Mouse (Mus musculus) layer of hippocampus, postnatal 10 days (tissue): ENCODE results near the gene Mrps27. TPM values are rescaled to one million over a fixed set of nuclear protein-coding genes. Genes with fewer than 3 reads are reported as not detected.
A peak's percentile ranks its signal among the peaks of the same experiment; 100 is the strongest.
"Not testable (repeated sequence)": the region's sequence is repeated elsewhere in the genome, so short reads cannot be mapped to it uniquely, and the experiment has no call there.

Experiments
- DNase-seq, 2 experiments: peaks; one replicate each; pipeline ENCODE4 v3.0.0; 2021; ENCODE audit warnings: low spot score in 2 of 2
- long read RNA-seq: library from polyadenylated mRNA; stranded (forward); transcript quantifications from one replicate; pipeline ENCODE4 v2.0.0, GENCODE M21; 2023
- total RNA-seq, 2 experiments: library from RNA; stranded (reverse); gene quantifications; 2 replicates each; pipeline ENCODE4 v1.2.3; 2021

The Mrps27 gene
- 10 to 100 TPM; 25.8 to 27.1 TPM for total RNA-seq
- long read RNA-seq, transcript Mrps27-201 (11 exons, 1,849 nt) = major isoform, 46 of 63 reads
- long read RNA-seq, partial matches to known transcripts = 6 of 63 reads
- long read RNA-seq, other reads (novel, unspliced or antisense) = 11 of 63 reads

- peak; percentile 97 to 99 for DNase-seq
Measured at GRCm38 (mm10) chr13:99344599-99345575, at the start of gene Mrps27, which contains the start of gene Ptcd2. Mrps27 (plus strand) TSS chr13:99344786. Ptcd2 (minus strand) TSS chr13:99344705.

- DNase-seq = no peak
Measured at GRCm38 (mm10) chr13:99299921-99300320, 44.7 kb upstream of the Mrps27 start.

DNA sequence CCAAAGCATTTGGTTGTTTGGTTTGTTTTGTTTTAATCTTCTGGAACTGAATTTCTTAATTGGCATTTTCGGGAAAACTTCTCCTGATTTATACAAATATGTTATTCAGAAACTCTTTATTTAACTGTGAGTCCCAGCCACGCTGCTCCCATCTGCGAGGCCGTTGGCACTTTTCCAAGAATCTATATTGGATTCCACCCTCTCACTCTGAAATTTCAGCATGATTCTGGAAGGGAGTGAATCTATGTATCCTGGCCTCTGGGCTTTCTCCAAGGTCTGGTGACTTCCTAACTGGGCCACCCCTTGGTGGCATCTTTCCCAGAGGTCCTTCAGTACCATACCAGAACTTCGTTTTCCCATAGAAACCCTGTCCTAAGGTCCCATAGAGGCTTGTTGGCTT lies 40.7 kb upstream of the Mrps27 start:
- peak in 1 of 2 experiments; percentile 39 for DNase-seq

DNA sequence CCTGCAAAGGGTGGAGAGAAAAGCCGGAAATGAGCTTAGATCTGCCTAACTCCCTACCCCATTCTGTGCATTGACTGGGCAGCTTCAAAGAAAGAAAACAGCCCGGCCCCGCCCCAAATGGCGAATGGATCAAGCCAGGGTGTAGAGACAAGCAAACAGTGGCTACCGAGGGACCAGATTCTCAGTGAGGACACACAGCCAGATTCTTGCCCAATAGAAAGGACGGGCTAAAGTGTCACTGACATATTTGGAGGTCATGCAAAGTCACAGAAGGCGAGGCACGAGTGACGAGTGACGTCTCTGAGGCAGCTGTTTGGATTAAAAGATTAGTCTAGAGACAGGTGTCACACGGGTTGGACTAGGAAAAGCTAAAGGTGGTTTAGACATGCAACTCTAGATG lies 40.2 kb upstream of the Mrps27 start:
- no peak for DNase-seq

DNA sequence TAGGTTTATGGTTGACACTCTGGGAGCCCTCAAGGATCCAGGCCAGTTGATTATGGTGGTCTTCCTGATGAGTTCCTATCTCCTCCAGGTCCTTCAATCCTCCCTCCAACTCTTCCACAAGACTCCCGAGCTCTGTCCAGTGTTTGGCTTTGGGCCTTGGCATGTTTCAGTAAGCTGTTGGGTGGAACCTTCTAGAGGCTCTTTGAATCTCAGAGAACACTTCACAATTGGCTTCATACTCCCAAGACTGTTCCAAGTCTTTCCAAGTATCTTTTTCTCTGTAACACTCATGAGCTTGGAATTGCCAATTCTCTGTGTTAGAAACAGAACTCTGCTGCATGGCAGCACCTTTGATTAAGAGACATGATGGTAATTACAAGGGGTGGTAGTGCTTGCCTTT lies 39.4 kb upstream of the Mrps27 start:
- no peak for DNase-seq

- no peak for DNase-seq
Measured at GRCm38 (mm10) chr13:99306164-99306563, 38.4 kb upstream of the Mrps27 start.

GRCm38 (mm10) chr13:99307930-99308359 lies 36.6 kb upstream of the Mrps27 start:
- DNase-seq = no peak

DNA sequence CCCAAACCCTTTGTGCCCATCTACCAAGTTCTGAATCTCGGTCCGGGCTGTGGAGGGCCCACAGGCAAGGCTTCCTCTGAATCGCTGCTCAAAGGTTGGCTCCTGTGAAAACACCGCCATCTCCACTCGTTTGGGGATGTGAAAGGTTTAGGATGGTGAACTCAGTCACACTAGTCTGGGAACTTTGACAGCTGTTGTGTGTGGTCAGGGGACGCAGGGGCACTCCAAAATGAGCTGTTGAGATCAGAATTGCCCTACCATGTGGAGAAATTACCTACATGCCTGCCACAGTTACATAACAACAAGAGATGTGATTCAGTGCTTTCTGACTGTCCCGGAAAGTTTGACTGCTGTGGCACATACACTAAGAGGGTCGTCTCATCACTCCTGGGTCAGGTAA lies 36.2 kb upstream of the Mrps27 start:
- no peak for DNase-seq

GRCm38 (mm10) chr13:99314098-99314497 lies 30.5 kb upstream of the Mrps27 start:
- no peak for DNase-seq

- no peak for DNase-seq
Measured at GRCm38 (mm10) chr13:99314657-99315181, 29.9 kb upstream of the Mrps27 start.

DNA sequence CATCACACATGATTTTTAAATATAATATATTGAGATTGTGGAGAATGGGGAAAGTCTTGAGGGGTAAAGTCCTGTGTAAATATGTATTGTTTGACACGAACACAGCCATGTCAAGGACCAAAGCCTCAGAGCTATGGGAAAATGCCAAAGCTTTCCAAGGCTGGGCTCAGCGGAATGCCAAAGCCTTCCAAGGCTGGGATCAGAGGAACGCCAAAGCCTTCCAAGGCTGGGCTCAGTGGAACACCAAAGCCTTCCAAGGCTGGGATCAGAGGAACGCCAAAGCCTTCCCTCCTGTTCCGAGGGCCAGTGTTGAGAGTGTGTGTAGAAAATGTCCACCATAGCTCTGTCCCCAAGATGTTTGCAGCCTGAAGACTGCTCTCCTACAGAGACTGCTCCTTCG lies 28.2 kb upstream of the Mrps27 start:
- no peak for DNase-seq

GRCm38 (mm10) chr13:99317058-99317457 lies 27.5 kb upstream of the Mrps27 start:
- peak; percentile 76 to 79 for DNase-seq

DNA sequence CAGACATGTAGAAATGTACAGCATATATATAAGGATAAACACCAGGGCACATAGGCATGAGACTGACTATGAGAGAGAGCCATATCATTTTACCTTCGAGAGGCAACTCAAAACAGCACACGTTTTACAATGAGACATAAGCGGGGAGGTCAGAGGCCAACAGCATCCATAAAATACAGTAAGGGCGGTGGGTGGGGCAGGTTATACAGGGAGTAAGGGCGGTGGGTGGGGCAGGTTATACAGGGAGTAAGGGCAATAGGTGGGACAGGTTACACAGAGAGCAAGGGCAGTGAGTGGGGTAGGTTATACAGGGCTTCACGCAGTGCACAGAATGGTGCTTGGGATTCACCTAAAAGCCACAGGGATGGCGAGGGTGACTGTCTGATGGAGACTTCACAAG lies 24.1 kb upstream of the Mrps27 start:
- DNase-seq = no peak

GRCm38 (mm10) chr13:99322915-99323314 lies 21.7 kb upstream of the Mrps27 start:
- DNase-seq = not testable (repeated sequence)

DNA sequence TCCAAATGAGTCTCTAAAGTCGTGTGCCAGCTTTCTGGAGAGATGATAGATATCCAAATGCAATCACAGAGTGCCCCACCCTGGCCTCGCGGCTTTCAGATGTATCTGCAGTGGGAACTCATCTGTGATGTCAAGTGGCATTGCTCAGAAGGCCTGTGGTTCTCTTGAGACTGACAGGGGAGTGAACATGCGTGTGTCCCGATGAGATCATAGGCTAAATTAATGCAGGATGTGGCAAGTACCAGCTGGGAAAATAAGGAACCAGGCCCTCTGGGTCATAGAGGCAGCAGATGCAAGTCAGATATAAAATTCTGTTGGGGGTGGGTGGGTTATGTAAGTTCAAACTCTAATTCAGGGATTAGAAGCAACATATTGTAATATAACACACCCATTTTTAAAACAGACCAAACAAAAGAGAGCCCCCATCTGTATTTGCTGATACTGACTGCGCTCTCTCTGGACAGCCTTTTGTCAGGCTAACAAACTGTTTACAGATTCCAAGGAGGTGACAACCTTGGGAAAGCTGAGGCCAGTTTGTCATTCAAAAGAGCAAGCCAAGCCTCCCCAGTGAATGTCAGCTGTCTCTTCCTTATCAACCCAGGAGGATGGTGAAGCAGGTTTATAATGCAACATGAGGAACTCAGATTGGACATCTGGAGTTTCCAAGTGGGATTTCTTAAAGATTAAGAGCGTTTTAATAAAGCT lies 20.8 kb upstream of the Mrps27 start:
- DNase-seq = no peak

DNA sequence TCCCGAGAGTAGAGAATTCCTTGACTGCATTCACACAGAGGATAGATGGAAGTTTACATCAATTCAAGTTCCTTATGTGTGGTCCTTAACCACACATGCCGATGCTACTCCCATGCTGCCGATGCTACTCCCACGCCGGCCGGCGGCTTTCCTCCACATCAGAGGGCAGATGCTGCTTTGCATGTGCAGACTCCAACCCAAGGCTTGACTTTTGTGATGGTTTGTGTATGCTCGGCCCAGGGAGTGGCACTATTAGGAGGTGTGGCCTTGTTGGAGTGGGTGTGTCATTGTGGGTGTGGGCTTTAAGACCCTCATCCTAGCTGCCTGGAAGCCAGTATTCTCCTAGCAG lies 20.3 kb upstream of the Mrps27 start:
- not testable (repeated sequence) for DNase-seq

GRCm38 (mm10) chr13:99331255-99331654 lies 13.3 kb upstream of the Mrps27 start:
- no peak for DNase-seq

DNA sequence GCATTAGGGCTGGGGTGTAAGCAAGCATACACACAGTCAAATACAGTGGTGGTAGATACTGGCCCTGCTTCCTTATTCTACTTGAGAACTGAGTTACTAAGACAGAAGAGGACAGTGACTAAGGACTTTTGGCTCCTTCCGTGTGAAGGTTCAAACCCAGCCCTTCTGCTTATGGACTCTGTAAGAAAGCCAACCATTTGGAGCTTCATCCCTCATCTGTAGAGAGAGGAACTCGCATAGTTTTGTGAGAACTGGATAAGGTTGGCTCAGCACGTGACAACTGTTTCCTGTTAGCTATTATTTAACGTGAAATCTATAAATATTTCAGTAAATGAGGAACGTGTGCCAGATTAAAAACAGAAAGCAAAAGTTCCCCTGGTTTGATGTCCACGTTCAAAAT lies 7.1 kb upstream of the Mrps27 start:
- DNase-seq = no peak

DNA sequence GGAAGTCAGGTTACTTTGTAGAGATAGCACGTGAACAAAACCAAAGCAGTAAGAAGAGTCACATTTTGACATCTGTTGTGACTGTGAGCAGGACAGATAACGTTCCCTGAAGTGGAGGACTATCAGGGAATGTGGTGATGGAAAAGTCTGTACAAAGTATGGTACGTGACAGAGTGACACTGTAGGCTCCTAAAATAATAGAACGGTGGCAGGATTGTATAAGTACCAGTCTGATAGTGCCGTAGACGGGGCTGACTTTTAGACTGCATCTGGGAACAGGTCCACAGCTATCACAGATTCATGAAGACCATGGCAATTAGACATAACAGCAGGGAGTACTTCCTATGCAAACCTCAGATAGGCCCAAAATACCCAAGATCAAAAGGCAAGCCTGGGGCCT lies 3.1 kb upstream of the Mrps27 start:
- DNase-seq = no peak

DNA sequence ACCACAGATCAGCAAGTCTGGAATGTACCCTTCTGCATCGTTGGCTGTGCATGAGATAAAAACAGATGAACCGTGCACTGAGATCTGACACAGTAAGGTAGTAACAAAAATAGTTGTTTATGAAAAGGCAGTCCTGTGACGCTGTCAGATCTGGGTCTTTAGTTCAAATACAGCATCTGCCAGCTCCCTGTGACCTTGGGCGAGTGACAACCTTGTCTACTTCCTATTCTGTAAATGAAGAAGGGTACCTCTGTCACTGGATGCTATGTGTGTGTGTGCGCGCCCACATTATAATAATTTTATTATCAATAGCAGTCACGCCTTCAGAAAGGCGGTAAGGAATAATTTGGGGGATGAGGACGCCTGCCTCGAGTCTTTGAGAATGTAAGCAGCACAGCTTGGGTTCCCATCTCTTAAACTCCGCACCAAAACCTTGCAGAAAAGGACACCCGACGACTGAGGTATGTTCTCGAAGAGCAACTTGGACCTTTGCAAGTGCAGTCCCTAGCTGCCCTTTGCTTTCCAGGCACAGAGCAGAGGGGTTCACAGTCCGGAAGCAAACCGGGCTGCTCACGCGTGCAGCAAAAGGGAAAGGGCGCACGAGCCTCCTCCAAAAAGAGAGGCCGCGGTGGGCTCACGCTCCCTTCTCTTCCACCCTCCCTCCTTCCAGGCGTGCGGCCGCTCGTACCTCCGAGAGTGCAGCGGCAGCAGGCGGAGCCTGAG lies 549 bp upstream of the Mrps27 start:
- DNase-seq = no peak

DNA sequence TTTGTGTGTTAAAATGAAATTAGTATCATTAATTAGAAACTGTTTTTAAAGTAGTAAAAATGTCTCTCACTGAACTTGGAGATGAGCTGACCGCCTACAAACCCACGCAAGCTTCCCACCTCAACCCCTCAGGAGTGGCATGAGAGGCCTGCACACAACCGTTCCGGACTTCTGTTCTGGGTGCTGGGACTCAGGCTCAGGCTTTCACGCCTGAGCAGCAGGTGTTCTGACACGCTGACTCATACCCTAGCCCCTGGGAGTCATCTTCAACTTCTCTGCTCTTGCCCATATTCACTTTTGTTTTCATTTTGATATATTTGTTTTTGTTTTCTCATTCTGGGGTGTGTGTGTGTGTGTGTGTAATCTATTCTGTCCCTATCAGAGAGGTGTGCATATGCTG lies 5.4 kb downstream of the Mrps27 start:
- DNase-seq = no peak
